Mouse (Mus musculus) lung, adult 2 months (tissue): ENCODE measurements around the gene Fabp6. TPM values are rescaled to one million over a fixed set of nuclear protein-coding genes. Genes with fewer than 3 reads are reported as not detected.

Source experiments
- DNase-seq: peaks from one replicate; pipeline ENCODE4 v3.0.0; 2022
- H3K4me1 ChIP-seq: fragments of 200-500 bp; 2 replicates; pipeline ENCODE4 v1.6.1; 2011; ENCODE audit warnings: low read length; ENCODE audit not compliant: control insufficient read depth, insufficient read depth
- H3K4me3 ChIP-seq: fragments of 200-500 bp; replicated peaks from 2 replicates; pipeline ENCODE3; 2011; ENCODE audit warnings: low read depth, mild to moderate bottlenecking, control low read depth, low read length; ENCODE audit errors: extremely low read depth
- CTCF ChIP-seq: fragments of 200-500 bp; IDR thresholded peaks from 2 replicates; pipeline ENCODE4 v1.5.1; 2011; ENCODE audit warnings: mild to moderate bottlenecking, low read length, control low read depth; ENCODE audit not compliant: insufficient read depth
- POLR2A ChIP-seq: fragments of 200-500 bp; IDR thresholded peaks from 2 replicates; pipeline ENCODE4 v1.6.1; 2011; ENCODE audit warnings: low read depth, mild to moderate bottlenecking, control low read depth, low read length, borderline replicate concordance; ENCODE audit errors: extremely low read depth
- WGBS: fragments of 180-500 bp; shearing (Covaris S2); methylation state at CpG from one replicate; pipeline ENCODE4 v1.1.7; 2018; 5-methylcytosine and 5-hydroxymethylcytosine counted together
- polyA plus RNA-seq: library from polyadenylated mRNA; depleted of rRNA; stranded (reverse); fragments of >200 nt; gene quantifications from 2 replicates; pipeline ENCODE4 v1.2.3, GENCODE M21; 2012; rRNA removed

Gene Fabp6
- polyA plus RNA-seq, 1 experiment = 0.34 TPM

GRCm38 (mm10) chr11:43549701-43550100, 51.6 kb downstream of the Fabp6 start:
- peak; percentile 35 for DNase-seq
- Histone ChIP-seq H3K4me1 (peaks cover 16% of the 10 kb centered on the region), H3K4me3 (no peak overlapping the region)
- TF ChIP-seq CTCF = no peak
- TF ChIP-seq POLR2A = no peak
- 25% methylated on average over 11 of the region's 11 CpGs for WGBS

- TF ChIP-seq CTCF = no peak
- TF ChIP-seq POLR2A = no peak
- H3K4me3 ChIP-seq = no peak overlapping the region
- H3K4me1 ChIP-seq = peaks cover 16% of the 10 kb centered on the region
- no peak for DNase-seq
- 33% methylated on average over 12 of the region's 12 CpGs for WGBS
Observed at GRCm38 (mm10) chr11:43548657-43549435, 52.5 kb downstream of the Fabp6 start.

- no peak overlapping the region for H3K4me3 ChIP-seq
- DNase-seq = peak; percentile 23
- H3K4me1 ChIP-seq = peaks cover 16% of the 10 kb centered on the region
- TF ChIP-seq POLR2A (no peak), CTCF (no peak)
- 22% methylated on average over 7 of the region's 7 CpGs for WGBS
Observed at GRCm38 (mm10) chr11:43548148-43548547, 53.2 kb downstream of the Fabp6 start.

GRCm38 (mm10) chr11:43546678-43547077, 54.7 kb downstream of the Fabp6 start:
- WGBS = 70% methylated on average over 4 of the region's 4 CpGs
- H3K4me3 ChIP-seq = no peak overlapping the region
- DNase-seq = no peak
- peaks cover 16% of the 10 kb centered on the region for H3K4me1 ChIP-seq
- no peak for TF ChIP-seq POLR2A
- TF ChIP-seq CTCF = no peak

Other genes with a start within 250 kb of the Fabp6 start
- 4.3 and 15.4 TPM in 2 replicates for gene Pttg1, start 175.3 kb downstream of the Fabp6 start, polyA plus RNA-seq
- gene Slu7, start 167.8 kb downstream of the Fabp6 start, polyA plus RNA-seq = 3.2 and 6.0 TPM in 2 replicates
- gene C1qtnf2, start 127.3 kb downstream of the Fabp6 start, polyA plus RNA-seq = 35.1 and 62.4 TPM in 2 replicates
- 3.7 and 3.8 TPM in 2 replicates for gene Ccnjl, start 72.8 kb downstream of the Fabp6 start, polyA plus RNA-seq
- 0.24 and 0.38 TPM in 2 replicates for gene 4933415A04Rik, start 14.5 kb downstream of the Fabp6 start, polyA plus RNA-seq
- 10.6 and 16.0 TPM in 2 replicates for gene Pwwp2a, start 80.5 kb upstream of the Fabp6 start, polyA plus RNA-seq
- gene Ttc1, start 146.5 kb upstream of the Fabp6 start, polyA plus RNA-seq = 6.0 and 10.7 TPM in 2 replicates